In the genomic region with DNA sequence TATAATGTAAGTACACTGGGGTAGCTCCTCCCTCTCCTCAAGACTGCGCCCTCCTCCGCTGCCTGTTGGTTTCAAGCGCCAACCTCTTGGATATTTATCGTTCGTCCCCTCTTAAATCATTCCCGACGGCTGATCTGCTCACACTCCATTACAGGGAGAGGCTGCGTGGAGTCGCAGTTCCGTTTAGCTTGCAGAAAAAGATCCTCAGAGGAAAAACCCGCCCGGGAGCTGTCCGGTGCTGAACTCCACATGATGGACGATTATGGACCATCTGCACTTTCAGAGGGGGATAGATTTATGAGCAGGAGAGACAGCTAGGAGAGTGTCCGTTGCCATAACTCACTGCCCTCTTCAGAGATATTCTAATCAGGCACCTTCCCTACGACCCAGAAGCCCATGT, we compare ENCODE assay signal across 9 mouse cellular contexts.
A peak's percentile ranks its signal among the peaks of the same experiment; 100 is the strongest.
DNase-seq lines count a peak whose midpoint lies in the region; ATAC-seq and TF ChIP-seq lines count a peak whose summit lies in the region.
"Had no signal": no experiment of that assay in that cellular context is flagged by ENCODE, and none has a peak within 500 bp of the region (broad histone marks: within the 10 kb centered on the region; RNA-seq: fewer than 3 reads in every experiment).

No protein-coding gene starts in this region.

- H3K4me2 ChIP-seq in hindbrain, embryonic 14.5 days (replicated peaks) = no peak overlapping the region

- no peak overlapping the region for H3K27ac ChIP-seq in thymus, adult 2 months (ENCODE audit: control insufficient read depth, insufficient read depth, low read length)
- peak overlapping the region; percentile 67 for H3K27ac ChIP-seq in hindbrain, embryonic 14.5 days

- H3K36me3 ChIP-seq in thymus, adult 2 months (ENCODE audit: control insufficient read depth, insufficient read depth, low read length) = no peaks in the 10 kb centered on the region
- H3K36me3 ChIP-seq in hindbrain, embryonic 14.5 days (replicated peaks; ENCODE audit: control insufficient read depth, insufficient read depth) = no peaks in the 10 kb centered on the region

- no peak for TF ChIP-seq CTCF in thymus, adult 2 months (IDR thresholded peaks at IDR 0.05; ENCODE audit: borderline replicate concordance, control insufficient read depth, extremely low read depth, insufficient read depth, low read length, poor library complexity)

- 22% methylated on average over 16 of the region's 16 CpGs for WGBS in thymus, adult 2 months
- WGBS in hindbrain, embryonic 14.5 days = 6% methylated on average over 16 of the region's 16 CpGs

- H3K9me3 ChIP-seq in hindbrain, embryonic 14.5 days (ENCODE audit: control insufficient read depth, low read length) = no peaks in the 10 kb centered on the region

- DNase-seq in heart, postnatal 10 days = peak; percentile 40 to 58
- no peak for DNase-seq in heart, adult 9 months (ENCODE audit: low spot score in 2 of 2)
- peak; percentile 6 for DNase-seq in thymus, postnatal 14 days
- DNase-seq in thymus, adult 2 months = no peak
- peak; percentile 66 for DNase-seq in hindbrain, embryonic 14.5 days (ENCODE audit: low spot score)
- peak; percentile 64 for DNase-seq in retina, embryonic 14.5 days (ENCODE audit: low spot score)
- no peak for DNase-seq in right cerebral cortex, postnatal 25 days
- no peak for DNase-seq in gastrocnemius, adult 8-10 months (ENCODE audit: low spot score in 2 of 2)
- DNase-seq: cerebellum, postnatal 14 days had no signal

- intact Hi-C loops in heart, postnatal 10 days (cut with DNase I) = no loop called here

- no peaks in the 10 kb centered on the region for H3K27me3 ChIP-seq in thymus, adult 2 months (ENCODE audit: control insufficient read depth, insufficient read depth, low read length)
- no peaks in the 10 kb centered on the region for H3K27me3 ChIP-seq in hindbrain, embryonic 14.5 days (ENCODE audit: control insufficient read depth, insufficient read depth, low read length)

- no peaks in the 10 kb centered on the region for H3K4me1 ChIP-seq in thymus, adult 2 months (replicated peaks; ENCODE audit: control insufficient read depth, insufficient read depth, low read length)
- H3K4me1 ChIP-seq in hindbrain, embryonic 14.5 days (replicated peaks; ENCODE audit: control insufficient read depth, insufficient read depth, low read length) = peaks cover 55% of the 10 kb centered on the region

- H3K4me3 ChIP-seq in thymus, adult 2 months (ENCODE audit: control insufficient read depth, insufficient read depth, low read length) = no peak overlapping the region
- no peak overlapping the region for H3K4me3 ChIP-seq in hindbrain, embryonic 14.5 days (replicated peaks; ENCODE audit: low read length)

- no peak overlapping the region for H3K9ac ChIP-seq in hindbrain, embryonic 14.5 days

- no peak for TF ChIP-seq POLR2A in thymus, adult 2 months (IDR thresholded peaks at IDR 0.05; ENCODE audit: control insufficient read depth, extremely low read depth, insufficient read depth, low read length, poor library complexity)

- ATAC-seq in hindbrain, embryonic 14.5 days (ENCODE audit: low FRiP score) = peak; percentile 55; the same call in 1 of the 2 replicates

Comparison
In these comparisons a context has a peak if more than half of its experiments do, and no peak if none do; other contexts are left out.
1. DNase-seq: peak in heart, postnatal 10 days (2 of 2), thymus, postnatal 14 days (single experiment), hindbrain, embryonic 14.5 days (single experiment) and retina, embryonic 14.5 days (single experiment); none in heart, adult 9 months (0 of 2), thymus, adult 2 months (single experiment), right cerebral cortex, postnatal 25 days (single experiment) and gastrocnemius, adult 8-10 months (0 of 2).